Mouse (Mus musculus) small intestine, adult 2 months (tissue): ENCODE measurements around the gene Mynn. TPM values are rescaled to one million over a fixed set of nuclear protein-coding genes. Genes with fewer than 3 reads are reported as not detected.

Source experiments
- H3K27ac ChIP-seq: fragments of 200-500 bp; 2 replicates; pipeline ENCODE4 v1.5.1; 2012; ENCODE audit warnings: low read depth, low read length, control low read depth, inconsistent platforms; ENCODE audit not compliant: insufficient read depth
- H3K27me3 ChIP-seq: fragments of 200-500 bp; 2 replicates; pipeline ENCODE4 v1.6.1; 2012; ENCODE audit warnings: mild to moderate bottlenecking, moderate library complexity, low read length, inconsistent platforms; ENCODE audit not compliant: control insufficient read depth, insufficient read depth
- H3K36me3 ChIP-seq: fragments of 200-500 bp; 2 replicates; pipeline ENCODE4 v1.6.1; 2012; ENCODE audit warnings: mild to moderate bottlenecking, low read length, control low read depth, inconsistent platforms; ENCODE audit not compliant: control insufficient read depth, insufficient read depth
- H3K4me1 ChIP-seq: fragments of 200-500 bp; 2 replicates; pipeline ENCODE4 v1.6.1; 2012; ENCODE audit warnings: low read length, inconsistent platforms, mixed read lengths; ENCODE audit not compliant: control insufficient read depth, insufficient read depth, insufficient read length
- H3K4me3 ChIP-seq: fragments of 200-500 bp; 2 replicates; pipeline ENCODE4 v1.5.1; 2012; ENCODE audit warnings: low read depth, mild to moderate bottlenecking, control low read depth, inconsistent platforms, low read length, moderate library complexity
- CTCF ChIP-seq: fragments of 200-500 bp; IDR thresholded peaks from 2 replicates; pipeline ENCODE4 v1.5.1; 2012; ENCODE audit warnings: low read depth, mild to moderate bottlenecking, control low read depth, inconsistent platforms, low read length, moderate library complexity, mixed read lengths; ENCODE audit not compliant: insufficient replicate concordance, insufficient read length; ENCODE audit errors: extremely low read depth
- POLR2A ChIP-seq: fragments of 200-500 bp; IDR thresholded peaks from 2 replicates; pipeline ENCODE4 v1.6.1; 2012; ENCODE audit warnings: low read depth, mild to moderate bottlenecking, control low read depth, inconsistent platforms, low read length, moderate library complexity
- WGBS: fragments of 180-500 bp; shearing (Covaris S2); methylation state at CpG from one replicate; pipeline ENCODE4 v1.1.7; 2018; 5-methylcytosine and 5-hydroxymethylcytosine counted together
- polyA plus RNA-seq: library from polyadenylated mRNA; depleted of rRNA; stranded (reverse); fragments of >200 nt; gene quantifications from 2 replicates; pipeline ENCODE4 v1.2.3, GENCODE M21; 2012

Mynn gene
- polyA plus RNA-seq, 1 experiment = 4.3 TPM

DNA sequence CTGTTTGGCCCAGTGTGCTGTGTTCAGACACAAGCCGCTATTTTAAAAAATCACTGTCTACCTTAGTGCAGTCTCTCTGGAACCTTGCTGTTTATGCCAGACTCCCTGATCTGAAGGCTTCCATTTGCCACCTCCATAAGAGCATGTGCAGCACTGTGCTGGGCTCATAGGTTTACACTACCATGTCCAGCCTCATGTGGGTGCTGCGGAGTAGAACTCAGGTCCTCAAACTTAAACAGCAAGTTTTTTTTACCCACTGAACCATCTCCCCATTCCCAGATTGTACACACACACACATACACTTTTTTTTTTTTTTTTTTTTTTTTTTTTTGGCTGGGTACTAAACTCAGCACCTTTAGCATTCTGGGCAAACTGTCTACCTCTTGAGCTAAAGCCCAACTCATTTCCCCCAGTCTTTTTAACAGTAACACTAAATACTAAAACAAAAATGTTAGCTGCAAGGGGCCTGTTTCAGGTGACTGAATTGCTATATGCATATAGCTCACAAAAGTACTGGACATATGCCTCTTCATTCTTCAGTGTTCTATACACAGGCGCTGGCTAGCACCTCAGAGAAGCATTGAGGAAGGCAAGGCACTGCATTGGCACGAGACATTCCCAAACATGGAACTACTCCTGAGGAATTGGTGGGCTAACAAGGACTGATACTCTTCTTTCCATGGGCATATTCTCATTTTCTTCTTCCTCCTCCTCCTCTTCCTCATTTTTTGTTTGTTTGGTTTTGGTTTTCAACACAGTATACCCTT is 8.0 kb upstream of the Mynn start:
- H3K27ac ChIP-seq = peak overlapping the region; percentile 38
- WGBS = 71% methylated on average over 4 of the region's 4 CpGs
- no peaks in the 10 kb centered on the region for H3K27me3 ChIP-seq
- H3K4me3 ChIP-seq = no peak overlapping the region
- TF ChIP-seq POLR2A = no peak
- no peak for TF ChIP-seq CTCF
- H3K4me1 ChIP-seq = peaks cover 2% of the 10 kb centered on the region; the same call in 1 of the 2 replicates
- no peaks in the 10 kb centered on the region for H3K36me3 ChIP-seq

DNA sequence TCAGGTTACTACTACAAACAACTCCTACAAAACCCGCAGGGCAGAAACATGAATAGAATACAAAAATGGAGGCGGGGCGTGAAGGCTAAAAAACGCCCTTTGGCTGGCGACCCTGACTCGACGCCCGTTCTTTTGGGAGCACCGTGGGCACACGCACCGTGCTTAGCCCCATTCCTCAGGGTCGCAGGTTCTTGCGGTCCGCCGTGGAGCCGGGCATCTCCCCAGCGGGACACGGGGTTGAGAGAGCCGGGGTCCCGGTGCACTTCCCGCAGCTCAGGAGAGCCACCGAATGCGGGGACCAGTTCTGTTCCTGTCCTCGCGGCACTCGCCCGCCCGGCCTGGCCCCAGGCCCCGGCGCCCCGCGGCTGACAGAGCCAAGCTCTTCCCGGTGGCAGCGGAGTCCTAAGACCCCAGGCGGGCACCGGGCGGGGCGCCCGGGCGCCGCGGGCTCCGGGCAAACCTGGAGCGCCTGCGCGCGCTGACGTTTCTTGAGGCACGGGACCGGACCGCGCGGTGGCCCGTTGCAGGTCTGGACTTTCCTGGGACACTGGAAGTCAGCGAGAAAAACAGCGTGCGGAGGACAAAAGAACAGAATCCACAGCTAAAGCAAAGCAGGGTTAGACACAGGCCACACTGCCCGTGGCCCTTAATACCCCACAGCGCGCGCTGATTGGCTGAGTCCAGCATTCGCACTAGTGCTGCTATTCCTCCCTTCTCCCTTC is 6.6 kb upstream of the Mynn start:
- Histone ChIP-seq H3K36me3 (no peaks in the 10 kb centered on the region), H3K27me3 (no peaks in the 10 kb centered on the region), H3K4me1 (peaks cover 2% of the 10 kb centered on the region; the same call in 1 of the 2 replicates), H3K27ac (no peak overlapping the region), H3K4me3 (peak overlapping the region; percentile 92)
- TF ChIP-seq POLR2A = no peak
- no peak for TF ChIP-seq CTCF
- 1% methylated on average over 62 of the region's 62 CpGs for WGBS

DNA sequence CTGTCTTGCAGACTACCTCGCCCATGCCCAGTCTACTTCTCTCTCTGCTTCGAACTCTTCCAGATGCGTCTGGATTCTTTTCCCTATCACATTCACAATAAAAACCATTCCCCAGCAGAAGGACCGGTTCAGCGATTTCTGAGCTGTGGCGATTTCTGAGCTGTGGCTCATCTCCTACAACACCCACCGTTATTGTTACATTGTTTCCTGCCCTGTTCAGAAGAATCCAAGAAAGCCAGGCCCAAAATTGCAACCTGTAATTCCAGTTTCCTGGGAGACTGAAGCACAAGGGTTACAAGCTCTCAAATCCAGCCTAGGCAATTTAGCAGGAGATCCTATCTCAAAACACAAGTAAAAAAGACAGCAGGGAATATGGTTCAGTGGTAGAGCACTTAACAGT is 4.6 kb upstream of the Mynn start:
- Histone ChIP-seq H3K4me3 (no peak overlapping the region), H3K27ac (no peak overlapping the region), H3K36me3 (no peaks in the 10 kb centered on the region), H3K27me3 (no peaks in the 10 kb centered on the region), H3K4me1 (peaks cover 2% of the 10 kb centered on the region; the same call in 1 of the 2 replicates)
- TF ChIP-seq POLR2A = no peak
- 77% methylated on average over 7 of the region's 7 CpGs for WGBS

DNA sequence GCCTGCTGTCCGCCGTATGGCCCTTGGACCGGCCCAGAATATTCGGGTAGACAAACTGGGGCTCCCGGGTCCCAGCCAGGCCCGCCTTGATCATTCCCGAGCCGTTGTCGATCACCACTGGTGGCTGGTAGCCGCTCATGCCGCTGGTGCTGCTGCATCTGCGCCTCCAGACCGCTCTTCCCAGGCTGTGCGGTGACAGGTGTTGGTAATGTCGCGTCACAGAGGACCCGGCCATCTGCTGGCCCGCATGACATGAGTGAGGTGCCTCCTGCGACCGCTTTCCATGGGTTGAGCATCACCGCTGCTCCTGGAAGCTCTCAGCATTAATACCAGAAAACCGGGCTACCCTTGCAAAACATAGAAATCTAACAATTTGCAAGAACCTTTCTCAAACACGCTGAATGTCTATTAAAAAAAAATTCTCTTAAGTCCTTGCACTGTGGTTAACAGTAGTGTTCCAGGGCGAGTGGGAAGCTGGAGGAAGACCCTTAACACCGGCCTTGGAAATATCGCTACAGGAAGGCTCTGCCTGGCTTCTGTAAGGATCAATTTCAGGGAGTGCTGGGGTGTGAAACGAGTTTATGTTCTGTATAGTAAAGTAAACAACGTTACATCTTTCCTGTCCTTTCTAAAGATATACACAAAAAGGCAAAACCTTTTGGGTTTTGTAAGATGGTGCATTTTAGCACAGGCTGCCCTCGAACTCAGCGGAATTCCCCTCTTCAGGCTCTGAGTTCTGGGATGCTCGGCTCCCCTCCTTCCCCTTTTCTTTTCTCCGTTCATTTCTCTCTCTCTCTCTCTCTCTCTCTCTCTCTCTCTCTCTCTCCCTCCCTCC is 1.9 kb upstream of the Mynn start, which contains the start of gene Actrt3:
Gene Actrt3 (minus strand): TSS at position 229 of the 835 bp plus-strand sequence.
- TF ChIP-seq POLR2A (no peak), CTCF (no peak)
- Histone ChIP-seq H3K36me3 (peaks cover 1% of the 10 kb centered on the region; the same call in 1 of the 2 replicates), H3K4me1 (no peaks in the 10 kb centered on the region), H3K27me3 (no peaks in the 10 kb centered on the region), H3K4me3 (peak within 1 kb of the TSS; percentile 83), H3K27ac (peak within 1 kb of the TSS; percentile 49)
- WGBS = 3% methylated on average over 32 of the region's 32 CpGs

DNA sequence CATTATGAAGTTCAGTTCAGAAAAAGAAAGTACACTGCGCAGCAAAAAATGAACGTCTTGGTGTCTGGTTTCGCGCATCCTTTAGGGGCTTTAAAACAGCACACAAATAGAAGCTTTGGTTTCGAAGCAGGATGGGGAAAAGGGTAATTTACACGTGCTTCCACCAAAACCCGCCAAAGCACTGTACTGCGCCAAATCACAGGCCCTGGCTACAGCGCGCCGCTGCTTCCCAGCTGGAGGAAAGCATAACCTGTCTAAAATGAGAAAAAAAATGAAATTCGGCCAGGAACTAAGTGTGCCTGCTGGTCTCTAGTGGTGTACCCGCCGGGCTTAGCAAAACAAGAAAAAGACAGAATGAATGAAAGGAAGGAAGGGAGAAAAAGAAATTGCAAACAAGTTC is 1.1 kb upstream of the Mynn start:
- TF ChIP-seq CTCF (0 out of 2 replicates have a peak, but pooled peaks have one; percentile 12), POLR2A (no peak)
- Histone ChIP-seq H3K27ac (peak overlapping the region; percentile 49), H3K27me3 (no peaks in the 10 kb centered on the region), H3K36me3 (peaks cover 2% of the 10 kb centered on the region; the same call in 1 of the 2 replicates), H3K4me1 (no peaks in the 10 kb centered on the region), H3K4me3 (peak overlapping the region; percentile 83)
- WGBS = under 1% methylated on average over 14 of the region's 14 CpGs

DNA sequence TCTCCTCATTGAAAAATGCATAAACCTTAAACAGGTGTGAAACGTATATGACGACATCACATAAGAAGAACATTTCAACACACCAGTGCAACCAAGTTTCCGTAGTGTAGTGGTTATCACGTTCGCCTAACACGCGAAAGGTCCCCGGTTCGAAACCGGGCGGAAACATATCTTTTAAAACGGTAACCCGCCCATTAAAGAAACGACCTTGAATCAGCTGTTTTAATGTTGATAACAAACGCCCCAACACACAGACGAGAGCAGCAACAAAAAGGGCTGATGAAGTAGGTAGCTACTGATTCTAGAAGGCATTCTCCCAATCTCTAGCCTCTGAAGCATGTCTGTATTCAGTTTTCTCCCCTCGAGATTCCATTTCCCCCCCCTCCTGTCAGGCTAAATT is 690 bp upstream of the Mynn start:
- peak overlapping the region; percentile 52 for H3K27ac ChIP-seq
- under 1% methylated on average over 17 of the region's 17 CpGs for WGBS

DNA sequence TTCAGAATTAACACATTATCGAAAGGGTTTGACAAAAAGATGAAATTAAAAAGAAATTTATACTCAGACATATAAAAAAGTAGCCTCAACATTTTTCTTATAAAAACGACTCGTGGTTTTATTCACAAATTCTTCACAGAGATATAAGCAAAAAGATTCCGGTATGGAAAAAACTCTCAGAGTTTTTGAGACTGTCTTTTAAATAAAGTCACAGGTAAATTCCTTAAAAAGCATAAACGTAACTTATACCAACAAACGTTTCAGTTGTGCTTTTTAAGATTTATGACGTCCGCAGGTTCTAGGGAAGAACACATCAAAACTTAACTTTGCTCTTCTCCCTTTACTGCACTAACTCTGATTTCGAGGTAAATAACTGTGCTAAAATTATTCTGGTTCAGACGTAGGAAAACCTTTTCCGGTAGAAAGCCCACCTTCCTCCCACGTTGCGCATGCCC is 228 bp upstream of the Mynn start:
- WGBS = under 1% methylated on average over 13 of the region's 13 CpGs
- H3K36me3 ChIP-seq = peaks cover 8% of the 10 kb centered on the region
- no peaks in the 10 kb centered on the region for H3K27me3 ChIP-seq
- H3K4me1 ChIP-seq = no peaks in the 10 kb centered on the region
- peak overlapping the region; percentile 86 for H3K4me3 ChIP-seq
- no peak for TF ChIP-seq CTCF
- no peak for TF ChIP-seq POLR2A
- peak overlapping the region; percentile 100 for H3K27ac ChIP-seq

More for the DNA sequence above, 690 bp upstream of the Mynn start:
- TF ChIP-seq POLR2A (no peak), CTCF (no peak)
- Histone ChIP-seq H3K4me1 (no peaks in the 10 kb centered on the region), H3K36me3 (peaks cover 5% of the 10 kb centered on the region), H3K4me3 (no peak overlapping the region), H3K27me3 (no peaks in the 10 kb centered on the region)
